Mouse (Mus musculus) olfactory bulb, adult 2 months (tissue): ENCODE results near the gene Fam3c.

ENCODE experiments used
- CTCF ChIP-seq: fragments of 200-500 bp; IDR thresholded peaks from 2 replicates; pipeline ENCODE4 v1.5.1; 2012; ENCODE audit warnings: low read depth, mild to moderate bottlenecking, low read length, moderate library complexity; ENCODE audit not compliant: insufficient read depth
- POLR2A ChIP-seq: fragments of 200-500 bp; IDR thresholded peaks from 2 replicates; pipeline ENCODE4 v1.6.1; 2012; ENCODE audit warnings: mild to moderate bottlenecking, low read depth, low read length, moderate library complexity; ENCODE audit not compliant: insufficient read depth

GRCm38 (mm10) chr6:22267807-22268667 is 88.0 kb downstream of the Fam3c start:
- TF ChIP-seq POLR2A (no peak), CTCF (no peak)
